Mouse (Mus musculus) midbrain, embryonic 13.5 days (tissue): ENCODE results near the gene Stmn3. TPM values are rescaled to one million over a fixed set of nuclear protein-coding genes. Genes with fewer than 3 reads are reported as not detected.
"Not testable (repeated sequence)": the region's sequence is repeated elsewhere in the genome, so short reads cannot be mapped to it uniquely, and the experiment has no call there.

Experiments
- ATAC-seq: fragments of 200-750 bp; cut with Nextera tagmentation; 2 replicates; pipeline ENCODE4 v1.8.0; 2017; ENCODE audit warnings: mild to moderate bottlenecking, moderate TSS enrichment, moderate library complexity
- H3K27ac ChIP-seq: fragments of 300-500 bp; sonication (generic); 2 replicates; pipeline ENCODE4 v1.5.1; 2015; ENCODE audit warnings: inconsistent platforms, mild to moderate bottlenecking, moderate library complexity
- H3K27me3 ChIP-seq: fragments of 300-500 bp; sonication (generic); 2 replicates; pipeline ENCODE4 v1.6.1; 2015; ENCODE audit warnings: mild to moderate bottlenecking, inconsistent platforms
- H3K36me3 ChIP-seq: fragments of 300-500 bp; sonication (generic); 2 replicates; pipeline ENCODE4 v1.6.1; 2015; ENCODE audit warnings: mild to moderate bottlenecking, inconsistent platforms
- H3K4me1 ChIP-seq: fragments of 300-500 bp; sonication (generic); replicated peaks from 2 replicates; pipeline ENCODE4 v1.6.1; 2015; ENCODE audit warnings: inconsistent platforms
- H3K4me2 ChIP-seq: fragments of 300-500 bp; sonication (generic); replicated peaks from 2 replicates; pipeline ENCODE4 v1.6.1; 2015; ENCODE audit warnings: moderate library complexity, mild to moderate bottlenecking, inconsistent platforms
- H3K4me3 ChIP-seq: fragments of 300-500 bp; sonication (generic); replicated peaks from 2 replicates; pipeline ENCODE4 v1.5.1; 2015; ENCODE audit warnings: mild to moderate bottlenecking, inconsistent platforms
- H3K9ac ChIP-seq: fragments of 300-500 bp; sonication (generic); replicated peaks from 2 replicates; pipeline ENCODE4 v1.6.1; 2015; ENCODE audit warnings: mild to moderate bottlenecking, inconsistent platforms
- H3K9me3 ChIP-seq: fragments of 300-500 bp; sonication (generic); 2 replicates; pipeline ENCODE4 v1.6.1; 2016; ENCODE audit warnings: mild to moderate bottlenecking, inconsistent platforms
- WGBS: fragments of 180-500 bp; shearing (Covaris S2); methylation state at CpG from one replicate; pipeline ENCODE4 v1.1.7; 2015; 5-methylcytosine and 5-hydroxymethylcytosine counted together
- polyA plus RNA-seq: library from polyadenylated mRNA; unstranded; fragments of >200 nt; fragmentation: Nextera tagmentation; extraction: Ambion mirVana; gene quantifications from 2 replicates; pipeline ENCODE4 v1.2.1, GENCODE M21; 2015

The Stmn3 gene
- polyA plus RNA-seq, 1 experiment from 2014 or later = 996 TPM

DNA sequence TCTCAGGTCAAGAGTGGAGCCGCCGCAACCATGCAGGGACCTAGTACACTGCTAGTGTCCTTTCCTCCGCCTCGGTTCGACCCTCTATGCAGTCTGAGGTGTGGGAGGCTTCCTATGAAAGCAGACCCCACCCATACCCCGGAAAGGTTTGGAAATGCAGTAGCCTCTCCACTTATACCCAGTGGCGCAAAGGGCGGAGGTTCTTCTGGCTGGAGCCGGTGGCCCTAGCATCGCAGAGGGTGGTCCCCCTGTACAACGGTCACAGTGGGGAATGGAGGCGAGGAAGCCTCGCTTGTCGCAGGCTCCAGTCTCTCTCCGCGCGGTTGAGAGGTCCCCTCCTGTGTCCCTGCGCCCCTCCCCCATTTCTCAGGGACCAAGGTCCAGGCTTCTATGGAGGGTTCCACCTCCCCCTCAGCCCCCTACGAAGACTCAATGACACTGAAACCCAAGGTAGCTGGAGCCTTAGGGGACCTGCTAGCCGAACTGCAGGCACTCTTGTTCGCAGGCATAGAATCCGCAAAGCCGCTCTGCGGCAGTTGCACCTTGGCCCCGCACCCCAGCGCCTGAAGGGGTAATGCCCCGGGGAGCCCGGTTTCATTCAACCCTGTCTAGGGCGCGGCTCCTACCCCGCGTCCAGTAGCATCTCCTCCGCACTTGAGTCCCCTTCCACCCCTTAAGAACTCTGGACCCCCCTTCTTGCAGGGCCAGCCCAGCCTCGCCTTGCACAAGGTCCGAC, 788 bp downstream of the Stmn3 start:
- peaks cover 14% of the 10 kb centered on the region; the same call in 1 of the 2 replicates for H3K27me3 ChIP-seq
- ATAC-seq = peak; percentile 87
- WGBS = under 1% methylated on average over 35 of the region's 35 CpGs
- peak overlapping the region; percentile 96 for H3K9ac ChIP-seq
- peak overlapping the region; percentile 77 for H3K4me2 ChIP-seq
- peak overlapping the region; percentile 89 for H3K4me3 ChIP-seq
- H3K27ac ChIP-seq = peak overlapping the region; percentile 96
- H3K4me1 ChIP-seq = peaks cover 33% of the 10 kb centered on the region
- H3K9me3 ChIP-seq = no peaks in the 10 kb centered on the region
- H3K36me3 ChIP-seq = peaks cover 7% of the 10 kb centered on the region

- H3K4me1 ChIP-seq = peaks cover 33% of the 10 kb centered on the region
- peak overlapping the region; percentile 96 for H3K27ac ChIP-seq
- H3K27me3 ChIP-seq = peaks cover 14% of the 10 kb centered on the region; the same call in 1 of the 2 replicates
- H3K9ac ChIP-seq = peak overlapping the region; percentile 96
- peak; percentile 1; the same call in 1 of the 2 replicates for ATAC-seq
- H3K9me3 ChIP-seq = no peaks in the 10 kb centered on the region
- peak overlapping the region; percentile 89 for H3K4me3 ChIP-seq
- 9% methylated on average over 5 of the region's 5 CpGs for WGBS
- peaks cover 12% of the 10 kb centered on the region for H3K36me3 ChIP-seq
- peak overlapping the region; percentile 77 for H3K4me2 ChIP-seq
Observed at GRCm38 (mm10) chr2:181313006-181313343, 1.3 kb downstream of the Stmn3 start.

DNA sequence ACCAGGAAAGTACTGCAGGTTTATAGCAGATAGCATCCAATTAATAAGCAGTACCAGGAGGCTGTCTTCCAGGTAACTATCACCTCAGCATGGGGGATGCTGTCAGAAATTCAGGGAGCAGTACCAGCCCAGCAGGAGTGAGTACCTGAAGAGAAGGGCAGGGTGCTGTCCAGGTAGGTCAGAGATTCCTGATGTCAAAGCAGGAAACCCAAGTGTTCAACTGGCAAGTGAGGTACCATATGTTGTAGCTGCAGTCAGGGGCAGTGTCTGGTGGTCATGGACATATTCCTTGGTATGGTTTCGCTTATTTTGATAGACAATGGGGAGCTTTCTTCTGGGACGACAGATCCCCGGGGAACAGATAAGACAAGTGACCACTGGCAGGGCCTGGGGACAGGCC, 1.9 kb downstream of the Stmn3 start:
- peaks cover 14% of the 10 kb centered on the region; the same call in 1 of the 2 replicates for H3K27me3 ChIP-seq
- no peaks in the 10 kb centered on the region for H3K9me3 ChIP-seq
- H3K27ac ChIP-seq = 0 out of 2 replicates have a peak overlapping the region, but pooled peaks have one; percentile 96
- ATAC-seq = no peak
- H3K4me2 ChIP-seq = peak overlapping the region; percentile 77
- H3K4me3 ChIP-seq = peak overlapping the region; percentile 89
- H3K9ac ChIP-seq = peak overlapping the region; percentile 96
- H3K36me3 ChIP-seq = peaks cover 17% of the 10 kb centered on the region
- WGBS = 59% methylated on average over 3 of the region's 3 CpGs
- peaks cover 36% of the 10 kb centered on the region for H3K4me1 ChIP-seq

DNA sequence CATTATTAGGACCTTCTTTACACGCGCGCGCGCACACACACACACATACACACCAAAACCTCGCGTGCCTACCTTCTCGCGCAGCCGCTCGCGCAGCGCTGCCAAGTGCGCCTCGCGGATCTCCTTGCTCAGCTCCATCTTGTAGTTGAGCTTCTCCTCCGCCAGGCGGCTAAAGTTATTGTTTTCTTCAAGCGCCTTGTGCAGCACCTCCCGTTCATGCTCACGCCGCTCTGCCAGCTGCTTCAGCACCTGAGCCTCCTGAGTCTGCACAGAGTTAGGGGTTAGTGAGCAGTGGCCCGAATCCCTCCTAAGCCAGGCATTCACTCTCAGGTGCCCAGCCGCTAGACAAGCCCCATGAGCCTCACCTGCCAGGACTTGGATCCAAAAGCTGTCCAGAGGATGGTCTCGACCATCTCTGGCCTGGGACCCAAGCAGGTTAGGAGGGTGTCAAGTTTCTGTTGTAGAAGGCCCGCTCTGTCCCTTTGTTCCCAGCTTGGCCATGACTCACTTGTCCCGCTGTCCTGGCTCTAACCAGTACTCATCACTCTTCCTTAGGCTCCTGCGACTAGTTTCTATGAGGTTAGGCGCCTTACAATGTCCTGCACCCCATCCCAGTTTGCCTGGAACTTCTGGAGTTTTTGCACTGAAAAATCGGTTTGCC, 7.0 kb downstream of the Stmn3 start:
- ATAC-seq = peak; percentile 72
- 0 out of 2 replicates have a peak overlapping the region, but pooled peaks have one; percentile 3 for H3K4me2 ChIP-seq
- WGBS = 13% methylated on average over 30 of the region's 30 CpGs
- H3K9me3 ChIP-seq = no peaks in the 10 kb centered on the region
- H3K4me1 ChIP-seq = peaks cover 28% of the 10 kb centered on the region
- peaks cover 51% of the 10 kb centered on the region for H3K36me3 ChIP-seq
- no peaks in the 10 kb centered on the region for H3K27me3 ChIP-seq
- no peak overlapping the region for H3K9ac ChIP-seq
- H3K27ac ChIP-seq = no peak overlapping the region
- H3K4me3 ChIP-seq = 0 out of 2 replicates have a peak overlapping the region, but pooled peaks have one; percentile 6

GRCm38 (mm10) chr2:181304944-181305343, 9.4 kb downstream of the Stmn3 start:
- no peak for ATAC-seq
- Histone ChIP-seq H3K27ac (no peak overlapping the region), H3K9ac (no peak overlapping the region), H3K4me3 (no peak overlapping the region), H3K4me1 (peaks cover 11% of the 10 kb centered on the region), H3K27me3 (no peaks in the 10 kb centered on the region), H3K4me2 (no peak overlapping the region), H3K36me3 (peaks cover 73% of the 10 kb centered on the region), H3K9me3 (no peaks in the 10 kb centered on the region)
- WGBS = 91% methylated on average over 1 of the region's 1 CpGs

DNA sequence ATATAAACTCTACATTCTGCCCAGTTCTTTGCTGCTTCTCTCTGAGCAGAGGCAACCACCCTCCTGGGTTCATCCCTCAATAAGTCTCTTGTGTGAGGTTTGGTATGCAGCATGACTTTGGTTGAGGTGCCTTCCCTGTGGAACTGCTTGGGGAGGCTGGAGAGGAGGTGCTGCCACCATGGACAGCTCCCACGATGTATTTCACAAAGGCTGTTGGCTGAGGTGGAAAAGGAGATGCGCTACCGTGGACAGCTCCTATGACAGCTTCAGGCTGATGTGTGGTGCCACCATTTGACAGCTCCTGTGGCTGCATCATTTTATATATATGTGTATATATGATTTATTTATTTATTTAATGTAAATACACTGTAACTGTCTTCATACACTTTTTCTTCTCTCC, 12.3 kb downstream of the Stmn3 start:
- Histone ChIP-seq H3K4me2 (no peak overlapping the region), H3K27ac (no peak overlapping the region), H3K36me3 (peaks cover 53% of the 10 kb centered on the region), H3K27me3 (no peaks in the 10 kb centered on the region), H3K9ac (no peak overlapping the region), H3K4me1 (peaks cover 4% of the 10 kb centered on the region), H3K4me3 (no peak overlapping the region), H3K9me3 (no peaks in the 10 kb centered on the region)
- ATAC-seq = no peak
- WGBS = 21% methylated on average over 3 of the region's 3 CpGs

DNA sequence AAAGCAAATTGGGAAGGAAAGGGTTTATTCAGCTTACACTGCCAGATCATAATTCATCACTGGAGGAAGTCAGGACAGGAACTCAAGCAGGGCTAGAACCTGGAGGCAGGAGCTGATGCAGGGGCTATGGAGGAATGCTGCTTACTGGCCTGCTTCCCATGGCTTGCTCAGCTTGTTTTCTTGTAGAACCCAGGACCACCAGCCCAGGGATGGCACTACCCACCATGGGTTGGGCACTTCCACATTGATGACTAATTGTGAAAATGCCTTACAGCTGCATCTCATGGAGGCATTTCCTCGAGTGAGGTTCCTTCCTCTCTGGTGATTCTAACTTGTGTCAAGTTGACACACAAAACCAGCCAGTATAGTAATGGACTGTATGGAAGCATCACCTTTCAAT, 23.4 kb downstream of the Stmn3 start:
- Histone ChIP-seq H3K4me3 (no peak overlapping the region), H3K27me3 (no peaks in the 10 kb centered on the region), H3K4me1 (peaks cover 22% of the 10 kb centered on the region), H3K9me3 (no peaks in the 10 kb centered on the region), H3K27ac (no peak overlapping the region), H3K36me3 (peaks cover 4% of the 10 kb centered on the region; the same call in 1 of the 2 replicates), H3K4me2 (no peak overlapping the region), H3K9ac (no peak overlapping the region)
- WGBS = 80% methylated on average over 1 of the region's 1 CpGs
- no peak for ATAC-seq

- H3K9ac ChIP-seq = peak overlapping the region; percentile 55
- no peak for ATAC-seq
- no peaks in the 10 kb centered on the region for H3K9me3 ChIP-seq
- 85% methylated on average over 3 of the region's 3 CpGs for WGBS
- peaks cover 22% of the 10 kb centered on the region for H3K4me1 ChIP-seq
- H3K27me3 ChIP-seq = no peaks in the 10 kb centered on the region
- H3K36me3 ChIP-seq = peaks cover 9% of the 10 kb centered on the region; the same call in 1 of the 2 replicates
- H3K4me3 ChIP-seq = peak overlapping the region; percentile 68
- no peak overlapping the region for H3K27ac ChIP-seq
- peak overlapping the region; percentile 65 for H3K4me2 ChIP-seq
Observed at GRCm38 (mm10) chr2:181288691-181289090, 25.6 kb downstream of the Stmn3 start.

DNA sequence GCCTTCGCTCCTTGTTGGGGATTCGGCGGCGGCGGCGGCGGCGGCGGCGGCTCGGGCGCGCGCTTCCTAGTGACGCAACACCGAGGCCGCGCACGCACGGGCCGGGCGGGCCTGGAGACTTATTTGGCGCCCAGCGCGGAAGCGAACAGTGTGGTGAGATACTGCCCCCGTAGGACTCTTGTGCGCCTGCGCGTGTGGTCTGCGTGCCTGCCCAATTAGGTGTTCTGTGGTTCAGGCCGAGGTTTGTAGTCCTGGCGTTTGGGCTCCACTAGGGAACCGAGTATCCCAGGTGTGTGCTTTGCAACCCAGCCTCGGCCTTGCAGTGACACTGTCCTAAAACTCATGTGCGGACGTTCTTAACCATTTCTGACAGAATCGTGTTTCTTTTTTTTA, 26.3 kb downstream of the Stmn3 start, which contains the start of gene Gmeb2:
Gmeb2 (minus strand) TSS at position 78 of the 393 bp plus-strand sequence.
- not testable (repeated sequence) for H3K27me3 ChIP-seq, H3K9me3 ChIP-seq
- Histone ChIP-seq H3K4me3 (peak within 1 kb of the TSS; percentile 68), H3K4me2 (peak within 1 kb of the TSS; percentile 71), H3K4me1 (peaks cover 22% of the 10 kb centered on the region), H3K9ac (peak within 1 kb of the TSS; percentile 94), H3K36me3 (peaks cover 15% of the 10 kb centered on the region), H3K27ac (peak within 1 kb of the TSS; percentile 96)
- ATAC-seq = peak; percentile 96
- WGBS = under 1% methylated on average over 22 of the region's 38 CpGs

- H3K27me3 ChIP-seq = no peaks in the 10 kb centered on the region
- peak; percentile 91 for ATAC-seq
Observed at GRCm38 (mm10) chr2:181287338-181287957, 26.9 kb downstream of the Stmn3 start.

GRCm38 (mm10) chr2:181286629-181287337, 27.5 kb downstream of the Stmn3 start:
- H3K4me2 ChIP-seq = peak overlapping the region; percentile 71

More at GRCm38 (mm10) chr2:181287338-181287957, 26.9 kb downstream of the Stmn3 start:
- peaks cover 15% of the 10 kb centered on the region for H3K36me3 ChIP-seq
- peak overlapping the region; percentile 94 for H3K9ac ChIP-seq
- no peaks in the 10 kb centered on the region for H3K9me3 ChIP-seq
- H3K4me1 ChIP-seq = peaks cover 22% of the 10 kb centered on the region
- WGBS = 0% methylated on average over 24 of the region's 71 CpGs
- H3K27ac ChIP-seq = peak overlapping the region; percentile 96
- H3K4me3 ChIP-seq = peak overlapping the region; percentile 68
- H3K4me2 ChIP-seq = peak overlapping the region; percentile 71

More at GRCm38 (mm10) chr2:181286629-181287337, 27.5 kb downstream of the Stmn3 start:
- no peak for ATAC-seq
- Histone ChIP-seq H3K27me3 (no peaks in the 10 kb centered on the region), H3K9ac (peak overlapping the region; percentile 94), H3K27ac (peak overlapping the region; percentile 96), H3K4me3 (peak overlapping the region; percentile 68), H3K4me1 (peaks cover 22% of the 10 kb centered on the region), H3K36me3 (peaks cover 21% of the 10 kb centered on the region), H3K9me3 (no peaks in the 10 kb centered on the region)
- 59% methylated on average over 6 of the region's 6 CpGs for WGBS
